Mouse (Mus musculus): ENCODE data around the gene Pak1ip1. TPM values are rescaled to one million over a fixed set of nuclear protein-coding genes. Genes with fewer than 3 reads are reported as not detected.
A peak's percentile ranks its signal among the peaks of the same experiment; 100 is the strongest.

Pak1ip1 gene
- polyA plus RNA-seq, 1 experiment from 2014 or later = 53.1 TPM

DNA sequence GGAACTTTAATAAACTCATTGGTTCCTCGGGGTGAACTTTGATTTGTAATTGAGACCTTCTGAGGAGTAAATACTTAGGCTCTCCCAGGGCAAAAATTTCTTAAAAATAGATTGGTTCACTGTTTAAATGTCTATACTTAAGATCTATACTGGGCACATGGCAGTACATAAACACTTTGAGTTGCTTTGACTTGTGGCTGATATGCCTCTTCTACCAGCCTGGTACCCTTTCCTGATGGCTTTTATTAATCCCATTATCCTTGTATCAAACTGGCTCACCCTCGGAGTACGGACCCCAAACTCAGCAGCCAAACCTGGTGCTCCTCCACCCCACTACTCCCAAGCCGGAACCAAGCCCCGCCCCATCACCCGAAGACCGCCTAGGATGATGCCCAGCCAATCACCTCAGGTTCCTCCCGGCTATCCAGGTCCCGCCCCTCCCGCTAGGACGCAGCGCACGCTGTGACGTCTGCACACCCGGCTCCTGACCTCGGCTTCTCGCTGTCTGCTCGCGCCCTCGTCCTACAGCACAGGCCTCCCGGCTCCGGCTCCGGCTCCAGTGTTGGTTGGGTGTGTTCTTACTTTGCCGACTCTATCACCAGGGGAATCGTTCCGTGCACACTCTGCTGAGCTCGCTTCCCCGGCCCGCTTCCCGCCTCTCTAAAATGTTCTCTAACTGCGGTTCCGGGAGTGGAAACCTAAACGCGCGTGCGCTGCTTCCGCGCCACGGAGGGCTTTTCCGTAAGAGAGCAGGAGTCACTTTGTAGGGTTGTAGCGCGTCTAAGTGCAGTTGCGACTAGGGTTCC lies 15.2 kb downstream of the Pak1ip1 start, which contains the start of gene Tmem14c:
Gene Tmem14c, plus strand, starts transcription at position 464 of the 806 bp plus-strand sequence.
- peaks cover 65% of the 10 kb centered on the region for H3K36me3 ChIP-seq
- peak within 1 kb of the TSS; percentile 90 for H3K27ac ChIP-seq
- WGBS = under 1% methylated on average over 43 of the region's 43 CpGs

DNA sequence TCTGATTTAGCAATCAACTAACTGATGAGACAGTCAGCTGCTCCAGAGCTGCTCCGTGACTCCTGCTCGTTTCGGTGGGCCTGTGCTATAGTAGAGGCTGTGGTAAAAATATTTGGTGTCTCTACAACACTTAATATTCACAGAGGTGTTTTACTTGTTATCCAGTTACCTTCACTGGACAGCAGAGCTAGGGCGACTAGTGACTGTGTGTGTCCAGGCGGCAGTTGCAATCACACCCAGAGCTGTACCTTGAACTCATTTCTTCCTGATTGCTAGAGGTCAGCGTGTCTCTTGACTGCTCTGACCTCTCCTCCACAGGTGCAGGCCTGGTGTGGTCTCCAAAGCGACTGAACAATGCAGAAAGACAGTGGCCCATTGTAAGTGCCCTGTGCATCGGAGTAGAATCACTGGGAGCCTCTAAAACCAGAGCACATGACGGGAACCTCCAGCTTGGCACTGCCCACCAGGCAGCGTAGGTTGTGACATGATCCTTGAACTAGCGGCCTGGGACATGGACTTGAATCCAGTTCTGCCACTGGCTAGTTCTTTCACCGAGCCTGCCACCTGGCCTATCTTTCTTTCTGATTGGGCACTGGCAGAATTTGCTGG lies 16.1 kb downstream of the Pak1ip1 start:
- WGBS = 44% methylated on average over 12 of the region's 12 CpGs
- ATAC-seq (ENCODE audit: low FRiP score, low read depth) = no peak
- Histone ChIP-seq H3K9me3 (no peaks in the 10 kb centered on the region), H3K4me1 (peaks cover 17% of the 10 kb centered on the region), H3K4me2 (replicated peaks) (peak overlapping the region; percentile 90), H3K27me3 (no peaks in the 10 kb centered on the region), H3K4me3 (peak overlapping the region; percentile 73), H3K27ac (peak overlapping the region; percentile 90), H3K9ac (peak overlapping the region; percentile 78), H3K36me3 (peaks cover 66% of the 10 kb centered on the region)

More for the DNA sequence above, 15.2 kb downstream of the Pak1ip1 start, which contains the start of gene Tmem14c:
- no peaks in the 10 kb centered on the region for H3K9me3 ChIP-seq
- H3K4me1 ChIP-seq = peaks cover 17% of the 10 kb centered on the region
- peak within 1 kb of the TSS; percentile 90 for H3K4me2 ChIP-seq (replicated peaks)
- ATAC-seq (ENCODE audit: low FRiP score, low read depth) = peak; percentile 100
- H3K9ac ChIP-seq = peak within 1 kb of the TSS; percentile 78
- H3K27me3 ChIP-seq = no peaks in the 10 kb centered on the region
- H3K4me3 ChIP-seq = peak within 1 kb of the TSS; percentile 73

DNA sequence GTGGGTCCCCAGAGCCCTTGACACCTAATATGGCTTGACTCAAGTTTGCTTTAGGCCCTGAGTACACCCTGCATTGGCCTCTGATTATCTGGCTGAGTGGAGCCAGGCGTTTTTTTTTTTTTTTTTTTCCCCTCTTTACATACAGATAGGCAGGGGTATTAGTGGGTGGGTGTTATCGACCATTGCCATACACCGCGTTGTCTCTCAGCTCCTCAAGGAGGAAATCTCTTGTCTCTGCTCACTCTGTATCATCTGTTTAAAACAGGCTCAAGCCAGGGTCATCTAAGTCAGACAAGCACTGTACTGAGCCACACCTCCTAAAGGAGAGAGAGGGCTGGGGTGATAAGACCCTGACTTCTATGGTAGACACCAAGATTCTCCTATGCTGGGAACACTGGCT lies 17.0 kb downstream of the Pak1ip1 start:
- peak overlapping the region; percentile 73; the same call in 1 of the 2 replicates for H3K4me3 ChIP-seq
- H3K9me3 ChIP-seq = no peaks in the 10 kb centered on the region
- 86% methylated on average over 4 of the region's 4 CpGs for WGBS
- peaks cover 17% of the 10 kb centered on the region for H3K4me1 ChIP-seq
- no peak overlapping the region for H3K9ac ChIP-seq
- no peak overlapping the region for H3K27ac ChIP-seq
- ATAC-seq (ENCODE audit: low FRiP score, low read depth) = no peak
- no peaks in the 10 kb centered on the region for H3K27me3 ChIP-seq
- peaks cover 66% of the 10 kb centered on the region for H3K36me3 ChIP-seq
- H3K4me2 ChIP-seq (replicated peaks) = peak overlapping the region; percentile 90

DNA sequence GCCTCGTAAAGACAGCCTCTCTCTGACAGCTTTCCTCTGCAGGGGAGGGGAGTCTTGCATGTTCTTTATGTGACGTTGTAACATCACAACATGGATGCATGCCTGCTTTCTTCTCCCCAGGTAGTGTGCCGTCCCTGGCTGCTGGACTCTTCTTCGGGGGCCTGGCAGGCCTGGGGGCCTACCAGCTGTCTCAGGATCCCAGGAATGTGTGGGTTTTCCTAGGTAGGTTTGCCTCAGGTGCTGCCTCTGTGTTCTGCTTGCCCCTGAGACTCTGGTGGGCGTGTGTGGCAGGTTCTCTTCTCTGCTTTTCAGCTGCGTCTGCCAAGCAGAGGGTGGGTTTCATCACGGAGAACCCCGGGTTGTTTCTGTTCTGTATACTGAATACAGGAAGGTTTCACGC lies 17.4 kb downstream of the Pak1ip1 start:
- H3K9me3 ChIP-seq = no peaks in the 10 kb centered on the region
- H3K27me3 ChIP-seq = no peaks in the 10 kb centered on the region
- H3K4me3 ChIP-seq = no peak overlapping the region
- no peak for ATAC-seq (ENCODE audit: low FRiP score, low read depth)
- peak overlapping the region; percentile 90 for H3K4me2 ChIP-seq (replicated peaks)
- peaks cover 65% of the 10 kb centered on the region for H3K36me3 ChIP-seq
- H3K9ac ChIP-seq = no peak overlapping the region
- WGBS = 94% methylated on average over 9 of the region's 9 CpGs
- peaks cover 17% of the 10 kb centered on the region for H3K4me1 ChIP-seq
- H3K27ac ChIP-seq = no peak overlapping the region

DNA sequence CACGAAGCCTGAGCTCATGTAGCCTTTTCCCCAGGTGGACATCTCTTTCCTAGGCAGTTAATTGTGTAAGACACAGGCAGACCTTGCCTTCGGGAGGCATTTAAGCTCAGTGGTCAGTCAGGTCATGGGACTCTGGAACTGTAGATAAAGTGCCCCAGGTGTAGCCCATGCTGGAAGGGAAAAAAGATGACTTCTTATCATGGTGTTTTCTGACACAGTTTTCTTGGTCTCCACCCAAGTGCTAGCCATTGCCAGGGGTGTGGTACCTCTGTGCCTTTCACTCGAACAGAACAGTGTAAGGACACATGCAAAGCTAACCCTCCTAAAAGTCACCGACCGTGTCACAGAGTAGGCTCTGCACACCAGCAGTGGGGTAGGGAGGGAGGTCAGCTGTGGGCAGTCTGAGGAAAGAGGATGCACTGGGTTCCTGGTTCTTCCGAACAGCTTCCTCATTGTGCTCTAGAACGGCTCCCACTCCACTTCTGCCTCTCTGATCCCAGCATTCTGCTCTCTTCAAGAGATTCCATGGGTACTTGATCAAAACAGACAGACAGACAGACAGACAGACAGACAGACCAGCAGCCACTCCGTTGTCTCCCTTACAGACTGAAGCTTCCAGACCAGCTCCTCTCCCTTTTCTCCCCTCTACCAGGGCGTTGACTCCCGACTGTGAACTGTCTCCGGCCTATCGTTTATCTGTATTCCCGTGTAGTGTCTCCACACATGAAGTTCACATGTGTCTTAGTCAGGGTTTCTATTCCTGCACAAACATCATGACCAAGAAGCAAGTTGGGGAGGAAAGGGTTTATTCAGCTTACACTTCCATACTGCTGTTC lies 18.2 kb downstream of the Pak1ip1 start:
- WGBS = 93% methylated on average over 13 of the region's 13 CpGs
- peaks cover 67% of the 10 kb centered on the region for H3K36me3 ChIP-seq
- ATAC-seq (ENCODE audit: low FRiP score, low read depth) = no peak

DNA sequence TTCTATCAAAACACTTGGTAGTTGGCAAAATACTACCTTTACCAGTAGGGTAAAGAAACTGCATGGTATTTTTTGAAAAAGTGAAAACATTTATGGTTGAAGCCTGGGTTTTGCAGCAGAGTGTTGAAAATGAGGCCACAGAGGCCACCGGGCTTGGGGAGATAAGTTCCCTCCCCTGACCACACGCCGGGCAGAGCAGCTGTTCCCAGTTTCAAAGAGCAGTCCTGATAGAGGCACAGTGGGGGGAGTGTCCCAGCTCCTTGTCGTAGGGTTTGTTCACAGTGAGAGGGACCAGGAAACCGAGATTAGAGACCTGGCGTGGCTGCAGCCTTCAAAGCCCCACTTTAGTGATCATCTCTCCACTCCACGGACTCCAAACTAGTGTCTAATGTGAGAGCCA lies 19.7 kb downstream of the Pak1ip1 start:
- Histone ChIP-seq H3K27ac (no peak overlapping the region), H3K27me3 (no peaks in the 10 kb centered on the region), H3K9ac (no peak overlapping the region), H3K36me3 (peaks cover 61% of the 10 kb centered on the region), H3K4me1 (peaks cover 13% of the 10 kb centered on the region), H3K9me3 (no peaks in the 10 kb centered on the region), H3K4me3 (no peak overlapping the region), H3K4me2 (replicated peaks) (no peak overlapping the region)
- no peak for ATAC-seq (ENCODE audit: low FRiP score, low read depth)
- WGBS = 73% methylated on average over 7 of the region's 7 CpGs

More for the DNA sequence above, 18.2 kb downstream of the Pak1ip1 start:
- H3K9ac ChIP-seq = no peak overlapping the region; the same call in 1 of the 2 replicates
- no peaks in the 10 kb centered on the region for H3K27me3 ChIP-seq
- no peak overlapping the region for H3K27ac ChIP-seq
- no peak overlapping the region for H3K4me3 ChIP-seq
- peaks cover 17% of the 10 kb centered on the region for H3K4me1 ChIP-seq
- no peak overlapping the region for H3K4me2 ChIP-seq (replicated peaks)
- no peaks in the 10 kb centered on the region for H3K9me3 ChIP-seq

DNA sequence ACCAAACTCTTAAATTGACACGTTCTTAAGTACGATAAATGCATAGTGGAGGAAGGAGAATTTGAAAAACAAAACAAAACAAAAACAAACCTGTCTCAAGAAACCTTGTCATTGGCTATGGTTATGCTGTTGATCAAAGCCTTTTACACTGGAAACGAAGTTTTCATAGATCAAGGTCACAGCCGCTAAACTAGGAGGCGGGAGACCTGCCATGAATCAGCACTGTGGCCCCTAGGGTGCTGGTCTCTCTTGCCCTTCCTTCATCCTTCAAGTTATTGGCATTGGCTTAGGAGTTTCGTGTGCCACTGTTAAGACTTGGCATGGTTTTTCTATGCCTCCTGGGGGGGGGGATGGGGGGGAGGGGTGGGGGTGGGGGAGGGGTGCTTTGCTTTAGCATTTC lies 20.8 kb downstream of the Pak1ip1 start:
- no peak for ATAC-seq (ENCODE audit: low FRiP score, low read depth)
- Histone ChIP-seq H3K4me3 (no peak overlapping the region), H3K9me3 (no peaks in the 10 kb centered on the region), H3K27ac (no peak overlapping the region), H3K9ac (no peak overlapping the region), H3K4me1 (peaks cover 11% of the 10 kb centered on the region), H3K27me3 (no peaks in the 10 kb centered on the region), H3K36me3 (peaks cover 61% of the 10 kb centered on the region), H3K4me2 (replicated peaks) (no peak overlapping the region)
- 85% methylated on average over 6 of the region's 6 CpGs for WGBS

DNA sequence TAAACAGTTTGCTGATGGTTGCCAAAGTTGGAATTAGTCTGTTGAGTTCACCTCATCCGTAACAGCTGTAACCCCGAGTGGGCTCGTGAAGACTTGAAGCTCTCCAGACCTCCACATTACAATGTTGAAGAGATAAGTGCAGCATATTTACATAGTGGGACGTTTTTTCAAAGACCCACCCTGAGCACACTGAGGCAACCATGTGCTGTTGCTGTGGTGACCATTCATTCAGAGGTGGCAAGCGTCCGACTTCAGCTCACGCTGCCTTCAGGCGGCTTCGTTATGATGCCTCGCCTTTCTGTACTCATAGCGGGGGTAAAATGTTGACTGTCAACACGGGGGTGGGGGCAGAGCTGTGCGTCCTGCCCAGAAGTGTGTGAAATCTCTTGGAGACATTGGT lies 21.3 kb downstream of the Pak1ip1 start:
- H3K27ac ChIP-seq = no peak overlapping the region
- no peaks in the 10 kb centered on the region for H3K9me3 ChIP-seq
- H3K27me3 ChIP-seq = no peaks in the 10 kb centered on the region
- no peak overlapping the region for H3K9ac ChIP-seq
- no peak overlapping the region for H3K4me2 ChIP-seq (replicated peaks)
- WGBS = 91% methylated on average over 13 of the region's 13 CpGs
- no peak for ATAC-seq (ENCODE audit: low FRiP score, low read depth)
- H3K4me3 ChIP-seq = no peak overlapping the region
- peaks cover 61% of the 10 kb centered on the region for H3K36me3 ChIP-seq
- peaks cover 7% of the 10 kb centered on the region for H3K4me1 ChIP-seq

DNA sequence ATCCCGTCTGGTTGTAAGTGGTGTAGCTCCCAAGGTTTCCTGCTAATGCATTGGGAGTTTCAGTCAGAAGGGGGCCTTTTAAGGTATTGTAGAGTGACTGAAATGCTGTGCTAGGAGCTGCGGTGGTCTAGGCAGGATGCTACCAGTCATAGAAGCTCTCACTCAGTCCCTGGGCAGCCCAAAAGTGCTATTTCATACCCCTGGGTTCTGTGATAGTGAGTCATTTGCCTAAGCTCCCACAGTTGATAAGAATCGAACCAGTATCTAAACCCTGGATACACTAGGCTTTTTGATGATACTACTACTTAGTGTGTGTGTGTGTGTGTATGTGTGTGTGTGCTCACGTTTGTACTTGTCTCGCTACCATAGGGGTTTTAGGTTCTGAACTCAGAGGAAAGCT lies 29.3 kb downstream of the Pak1ip1 start:
- H3K9me3 ChIP-seq = no peaks in the 10 kb centered on the region
- no peaks in the 10 kb centered on the region for H3K27me3 ChIP-seq
- H3K4me3 ChIP-seq = no peak overlapping the region
- H3K4me1 ChIP-seq = no peaks in the 10 kb centered on the region
- 88% methylated on average over 5 of the region's 5 CpGs for WGBS
- no peak overlapping the region for H3K4me2 ChIP-seq (replicated peaks)
- no peak for ATAC-seq (ENCODE audit: low FRiP score, low read depth)
- no peak overlapping the region for H3K27ac ChIP-seq
- no peak overlapping the region for H3K9ac ChIP-seq
- no peaks in the 10 kb centered on the region for H3K36me3 ChIP-seq

DNA sequence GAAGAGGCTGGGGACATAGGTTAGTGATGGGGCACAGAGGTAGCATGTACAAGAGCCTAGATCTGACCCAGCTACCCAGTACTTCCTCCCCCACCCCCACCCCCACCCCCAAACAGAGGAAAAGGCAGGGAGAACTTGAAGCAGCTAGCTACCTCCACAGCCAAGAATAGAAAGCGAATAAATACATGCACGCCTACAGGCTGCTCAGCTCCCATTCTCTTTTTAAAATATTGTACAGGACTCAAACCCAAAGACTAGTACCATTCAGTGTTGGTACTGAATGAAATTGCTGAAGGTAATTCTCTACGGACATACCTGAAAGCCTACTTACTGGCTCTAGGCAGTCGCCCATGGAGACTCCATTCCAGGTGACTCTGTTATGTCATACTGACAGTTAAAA lies 41.7 kb downstream of the Pak1ip1 start:
- H3K36me3 ChIP-seq = no peaks in the 10 kb centered on the region
- no peak overlapping the region for H3K27ac ChIP-seq
- H3K4me3 ChIP-seq = no peak overlapping the region
- H3K9ac ChIP-seq = no peak overlapping the region
- no peaks in the 10 kb centered on the region for H3K9me3 ChIP-seq
- H3K4me2 ChIP-seq (replicated peaks) = no peak overlapping the region
- WGBS = 91% methylated on average over 4 of the region's 4 CpGs
- no peaks in the 10 kb centered on the region for H3K27me3 ChIP-seq
- no peaks in the 10 kb centered on the region for H3K4me1 ChIP-seq
- ATAC-seq (ENCODE audit: low FRiP score, low read depth) = no peak

DNA sequence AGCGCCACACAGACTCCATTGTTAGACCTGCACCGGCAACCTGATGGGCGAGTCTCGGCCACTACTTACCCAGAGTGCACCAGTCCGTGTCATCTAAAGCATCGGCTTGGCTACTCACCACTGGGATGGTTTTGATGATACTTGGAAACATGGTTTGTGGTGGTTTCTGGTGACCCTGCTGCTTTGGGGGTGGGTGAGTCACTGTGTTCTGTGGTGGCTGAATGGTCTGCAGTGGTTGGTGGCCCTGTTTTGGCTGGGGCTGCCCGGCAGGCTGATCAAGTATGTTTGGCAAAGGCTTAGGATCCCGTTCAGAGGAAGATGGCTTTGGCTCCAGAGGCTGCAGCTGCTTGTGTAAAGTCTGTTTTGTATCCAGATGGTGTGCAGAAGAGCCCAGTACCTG lies 45.1 kb downstream of the Pak1ip1 start:
- Histone ChIP-seq H3K27me3 (no peaks in the 10 kb centered on the region), H3K4me2 (replicated peaks) (no peak overlapping the region), H3K4me3 (no peak overlapping the region), H3K36me3 (no peaks in the 10 kb centered on the region), H3K27ac (no peak overlapping the region), H3K9me3 (no peaks in the 10 kb centered on the region), H3K4me1 (no peaks in the 10 kb centered on the region), H3K9ac (no peak overlapping the region)
- WGBS = 88% methylated on average over 8 of the region's 8 CpGs
- ATAC-seq (ENCODE audit: low FRiP score, low read depth) = no peak

DNA sequence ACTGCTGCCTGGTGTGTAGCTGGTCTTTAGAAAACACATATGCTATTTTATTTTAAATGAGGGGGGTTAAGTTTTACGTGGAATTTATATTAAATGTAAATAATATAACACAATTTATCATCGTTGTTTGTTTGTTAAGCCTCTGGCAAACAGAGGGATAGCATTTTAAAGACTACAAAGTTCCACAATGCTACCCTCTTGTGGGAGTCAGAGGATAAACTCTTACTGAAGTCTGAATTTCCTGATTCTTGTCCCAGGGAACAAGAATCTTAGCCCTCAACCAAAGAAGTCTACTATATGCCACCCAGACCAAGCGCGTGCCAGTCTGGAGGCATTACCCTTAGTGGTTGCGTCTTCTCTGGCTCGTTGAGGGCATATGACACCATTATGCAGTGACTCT lies 46.5 kb downstream of the Pak1ip1 start:
- no peaks in the 10 kb centered on the region for H3K36me3 ChIP-seq
- 87% methylated on average over 6 of the region's 6 CpGs for WGBS
- H3K4me2 ChIP-seq (replicated peaks) = no peak overlapping the region
- no peaks in the 10 kb centered on the region for H3K9me3 ChIP-seq
- ATAC-seq (ENCODE audit: low FRiP score, low read depth) = no peak
- no peak overlapping the region for H3K4me3 ChIP-seq
- no peaks in the 10 kb centered on the region for H3K27me3 ChIP-seq
- H3K9ac ChIP-seq = no peak overlapping the region
- peaks cover 11% of the 10 kb centered on the region; the same call in 1 of the 2 replicates for H3K4me1 ChIP-seq
- H3K27ac ChIP-seq = no peak overlapping the region

Measured in limb, embryonic 13.5 days (tissue).